Mouse (Mus musculus) left cerebral cortex, postnatal 10 days (tissue): ENCODE measurements around the gene Cdk9. TPM values are rescaled to one million over a fixed set of nuclear protein-coding genes. Genes with fewer than 3 reads are reported as not detected.
A peak's percentile ranks its signal among the peaks of the same experiment; 100 is the strongest.

Experiments used
- DNase-seq, 2 experiments: peaks; one replicate each; pipeline ENCODE4 v3.0.0; 2021 to 2022; ENCODE audit warnings: low spot score in 2 of 2, mixed read lengths in 1 of 2; ENCODE audit errors: extremely low spot score in 1 of 2
- intact Hi-C: fragments of 180-260 bp; cut with DNase I; formaldehyde crosslinking; loops from one replicate; pipeline ENCODE4 v1.15.1; 2025
- total RNA-seq, 2 experiments: library from RNA; stranded (reverse); gene quantifications; 2 replicates each; pipeline ENCODE4 v1.2.3; 2021

The Cdk9 gene
- total RNA-seq, 2 experiments from 2014 or later = 89.3 to 92.5 TPM

GRCm38 (mm10) chr2:32712586-32712933, 316 bp downstream of the Cdk9 start:
- intact Hi-C loops = loop anchor here (5.0 kb wide), 1 partner anchor 145 kb away; no protein-coding TSS in a partner anchor
- DNase-seq = peak; percentile 85 to 97

GRCm38 (mm10) chr2:32712108-32712551, 746 bp downstream of the Cdk9 start:
- DNase-seq = peak in 1 of 2 experiments; percentile 89
- intact Hi-C loops = loop anchor here (5.0 kb wide), 1 partner anchor 145 kb away; no protein-coding TSS in a partner anchor

GRCm38 (mm10) chr2:32711301-32712056, 1.4 kb downstream of the Cdk9 start:
- intact Hi-C loops = loop anchor here (5.0 kb wide), 1 partner anchor 146 kb away; no protein-coding TSS in a partner anchor
- DNase-seq = no peak

- DNase-seq = no peak
- intact Hi-C loops = loop anchor here (5.0 kb wide), 1 partner anchor 147 kb away; no protein-coding TSS in a partner anchor
These were observed 2.5 kb downstream of the Cdk9 start for GRCm38 (mm10) chr2:32710425-32710824.

GRCm38 (mm10) chr2:32709521-32710137, 3.2 kb downstream of the Cdk9 start:
- intact Hi-C loops = loop anchor here (5.0 kb wide), 1 partner anchor 148 kb away; no protein-coding TSS in a partner anchor
- DNase-seq = no peak

GRCm38 (mm10) chr2:32708643-32709042, 4.2 kb downstream of the Cdk9 start:
- peak in 1 of 2 experiments; percentile 86 for DNase-seq
- intact Hi-C loops = no loop called here

- DNase-seq = no peak
- intact Hi-C loops = no loop called here
These were observed 5.9 kb downstream of the Cdk9 start for GRCm38 (mm10) chr2:32706971-32707370.

- intact Hi-C loops = no loop called here
These were observed 7.9 kb downstream of the Cdk9 start for GRCm38 (mm10) chr2:32705018-32705417.

GRCm38 (mm10) chr2:32704021-32704421, 8.9 kb downstream of the Cdk9 start, which contains the start of gene Fpgs:
TSS of gene Fpgs (minus strand) at chr2:32704145.
- intact Hi-C loops = no loop called here
- no peak for DNase-seq

More at GRCm38 (mm10) chr2:32705018-32705417, 7.9 kb downstream of the Cdk9 start:
- no peak for DNase-seq

GRCm38 (mm10) chr2:32703046-32703445, 9.8 kb downstream of the Cdk9 start:
- no peak for DNase-seq
- intact Hi-C loops = no loop called here

GRCm38 (mm10) chr2:32700966-32701743, 11.7 kb downstream of the Cdk9 start:
- DNase-seq = no peak
- intact Hi-C loops = no loop called here

GRCm38 (mm10) chr2:32699680-32700079, 13.2 kb downstream of the Cdk9 start:
- DNase-seq = no peak
- intact Hi-C loops = no loop called here

- intact Hi-C loops = no loop called here
- DNase-seq = no peak
These were observed 18.2 kb downstream of the Cdk9 start for GRCm38 (mm10) chr2:32694691-32695090.

GRCm38 (mm10) chr2:32693823-32694411, 19.0 kb downstream of the Cdk9 start:
- intact Hi-C loops = no loop called here

GRCm38 (mm10) chr2:32693282-32693681, 19.6 kb downstream of the Cdk9 start:
- intact Hi-C loops = no loop called here

More at GRCm38 (mm10) chr2:32693823-32694411, 19.0 kb downstream of the Cdk9 start:
- peak; percentile 95 to 97 for DNase-seq

GRCm38 (mm10) chr2:32692496-32692895, 20.4 kb downstream of the Cdk9 start:
- intact Hi-C loops = no loop called here
- DNase-seq = no peak

More at GRCm38 (mm10) chr2:32693282-32693681, 19.6 kb downstream of the Cdk9 start:
- DNase-seq = no peak

- intact Hi-C loops = no loop called here
- DNase-seq = no peak
These were observed 21.8 kb downstream of the Cdk9 start for GRCm38 (mm10) chr2:32691041-32691440.

- DNase-seq = peak; percentile 85 to 92
- intact Hi-C loops = loop anchor here (1.0 kb wide), 1 partner anchor 58 kb away; no protein-coding TSS in a partner anchor
These were observed 23.5 kb downstream of the Cdk9 start for GRCm38 (mm10) chr2:32689420-32689819.

- no peak for DNase-seq
- intact Hi-C loops = no loop called here
These were observed 25.3 kb downstream of the Cdk9 start for GRCm38 (mm10) chr2:32687562-32687961.
